Mouse (Mus musculus) urinary bladder, adult 18-20 months (tissue): ENCODE data around the gene Pan2.

Source experiments
- DNase-seq, 2 experiments: peaks; one replicate each; pipeline ENCODE4 v3.0.0; 2022; ENCODE audit warnings: low spot score in 2 of 2, mixed read lengths in 2 of 2

Gene Pan2

GRCm38 (mm10) chr10:128336195-128336594 is 33.1 kb downstream of the Pan2 start:
- no peak for DNase-seq

GRCm38 (mm10) chr10:128336597-128336996 is 33.5 kb downstream of the Pan2 start:
- no peak for DNase-seq

GRCm38 (mm10) chr10:128337306-128338181 is 34.4 kb downstream of the Pan2 start, which contains the start of gene Cs:
TSS of gene Cs (plus strand) at chr10:128337734.
- peak; percentile 92 to 93 for DNase-seq

GRCm38 (mm10) chr10:128338415-128338814 is 35.3 kb downstream of the Pan2 start:
- no peak for DNase-seq

GRCm38 (mm10) chr10:128338948-128339347 is 35.8 kb downstream of the Pan2 start:
- no peak for DNase-seq

GRCm38 (mm10) chr10:128340257-128340656 is 37.1 kb downstream of the Pan2 start:
- DNase-seq: no peak

GRCm38 (mm10) chr10:128343436-128343835 is 40.3 kb downstream of the Pan2 start:
- no peak for DNase-seq

GRCm38 (mm10) chr10:128344568-128345275 is 41.6 kb downstream of the Pan2 start:
- peak; percentile 58 to 68 for DNase-seq

GRCm38 (mm10) chr10:128347541-128347940 is 44.4 kb downstream of the Pan2 start:
- no peak for DNase-seq

- DNase-seq: no peak
Measured at GRCm38 (mm10) chr10:128358796-128359195, 55.7 kb downstream of the Pan2 start.

GRCm38 (mm10) chr10:128359226-128359625 is 56.1 kb downstream of the Pan2 start:
- no peak for DNase-seq

- DNase-seq: no peak
Measured at GRCm38 (mm10) chr10:128361836-128362235, 58.7 kb downstream of the Pan2 start.

- no peak for DNase-seq
Measured at GRCm38 (mm10) chr10:128362568-128362967, 59.4 kb downstream of the Pan2 start.

- DNase-seq: no peak
Measured at GRCm38 (mm10) chr10:128367899-128368401, 64.8 kb downstream of the Pan2 start.

- peak; percentile 84 for DNase-seq
Measured at GRCm38 (mm10) chr10:128368402-128369217, 65.5 kb downstream of the Pan2 start, which contains the start of gene Coq10a. TSS of gene Coq10a (minus strand) at chr10:128368997.

- no peak for DNase-seq
Measured at GRCm38 (mm10) chr10:128369218-128369543, 66.0 kb downstream of the Pan2 start.

GRCm38 (mm10) chr10:128369599-128369998 is 66.5 kb downstream of the Pan2 start:
- no peak for DNase-seq

GRCm38 (mm10) chr10:128370021-128370420 is 66.9 kb downstream of the Pan2 start:
- no peak for DNase-seq

GRCm38 (mm10) chr10:128370601-128371000 is 67.5 kb downstream of the Pan2 start:
- no peak for DNase-seq
